Mouse (Mus musculus) spleen, adult 2 months (tissue): ENCODE measurements at regions not wholly inside any gene's neighbourhood (a gene's known extent, or its start where the extent isn't known, plus 50 kb on each side); places are given as distances from the start of the nearest gene placed in this dataset.

Experiments used
- DNase-seq, 2 experiments: peaks; one replicate each; pipeline versions ENCODE4 v3.0.0 to v3.0.0-alpha.2; 2012 to 2021; ENCODE audit warnings: low spot score in 2 of 2, low read depth in 1 of 2
- H3K27ac ChIP-seq: fragments of 200-500 bp; 2 replicates; pipeline ENCODE4 v1.5.1; 2012; ENCODE audit warnings: low read length, inconsistent platforms; ENCODE audit not compliant: insufficient read depth
- H3K27me3 ChIP-seq: fragments of 200-500 bp; 2 replicates; pipeline ENCODE4 v1.6.1; 2012; ENCODE audit warnings: mild to moderate bottlenecking, moderate library complexity, low read length, inconsistent platforms; ENCODE audit not compliant: control insufficient read depth, insufficient read depth
- H3K36me3 ChIP-seq: fragments of 200-500 bp; 2 replicates; pipeline ENCODE4 v1.6.1; 2012; ENCODE audit warnings: mild to moderate bottlenecking, low read length, inconsistent platforms; ENCODE audit not compliant: control insufficient read depth, insufficient read depth
- H3K4me1 ChIP-seq: fragments of 200-500 bp; 2 replicates; pipeline ENCODE4 v1.6.1; 2011; ENCODE audit warnings: inconsistent platforms; ENCODE audit not compliant: control insufficient read depth, insufficient read depth, insufficient read length
- H3K4me3 ChIP-seq: fragments of 200-500 bp; 2 replicates; pipeline ENCODE4 v1.5.1; 2011; ENCODE audit warnings: mild to moderate bottlenecking, inconsistent platforms; ENCODE audit not compliant: insufficient read depth, insufficient read length; ENCODE audit errors: extremely low read depth
- CTCF ChIP-seq: fragments of 200-500 bp; IDR thresholded peaks from 2 replicates; pipeline ENCODE4 v1.5.1; 2011; ENCODE audit warnings: mild to moderate bottlenecking, inconsistent platforms; ENCODE audit not compliant: insufficient read depth, insufficient read length, insufficient replicate concordance; ENCODE audit errors: extremely low read depth
- POLR2A ChIP-seq: fragments of 200-500 bp; IDR thresholded peaks from 2 replicates; pipeline ENCODE4 v1.6.1; 2011; ENCODE audit warnings: low read depth, low read length, inconsistent platforms
- WGBS: fragments of 180-500 bp; shearing (Covaris S2); methylation state at CpG from one replicate; pipeline ENCODE4 v1.1.7; 2018; 5-methylcytosine and 5-hydroxymethylcytosine counted together

GRCm38 (mm10) chr13:107743464-107744218 is 300.6 kb upstream of the Smim15 start:
- DNase-seq, result no peak
- Histone ChIP-seq H3K4me3 (no peak overlapping the region), H3K4me1 (no peaks in the 10 kb centered on the region), H3K27me3 (no peaks in the 10 kb centered on the region), H3K36me3 (peaks cover 26% of the 10 kb centered on the region), H3K27ac (no peak overlapping the region)
- TF ChIP-seq CTCF (no peak), POLR2A (no peak)
- WGBS, result 94% methylated on average over 21 of the region's 21 CpGs

- Histone ChIP-seq H3K27ac (no peak overlapping the region), H3K36me3 (peaks cover 14% of the 10 kb centered on the region), H3K27me3 (no peaks in the 10 kb centered on the region), H3K4me3 (no peak overlapping the region), H3K4me1 (no peaks in the 10 kb centered on the region)
- 89% methylated on average over 8 of the region's 8 CpGs for whole genome bisulfite sequencing
- TF ChIP-seq POLR2A (no peak), CTCF (no peak)
- no peak for DNase-seq
Measured at GRCm38 (mm10) chr13:107736581-107736980, 307.7 kb upstream of the Smim15 start.

GRCm38 (mm10) chr13:107734161-107734905 is 309.9 kb upstream of the Smim15 start:
- no peak for DNase-seq
- TF ChIP-seq POLR2A (no peak), CTCF (no peak)
- no peaks in the 10 kb centered on the region for H3K27me3 ChIP-seq
- H3K4me3 ChIP-seq, result no peak overlapping the region
- no peak overlapping the region for H3K27ac ChIP-seq
- peaks cover 22% of the 10 kb centered on the region for H3K36me3 ChIP-seq
- no peaks in the 10 kb centered on the region for H3K4me1 ChIP-seq
- WGBS, result 58% methylated on average over 12 of the region's 12 CpGs

DNA sequence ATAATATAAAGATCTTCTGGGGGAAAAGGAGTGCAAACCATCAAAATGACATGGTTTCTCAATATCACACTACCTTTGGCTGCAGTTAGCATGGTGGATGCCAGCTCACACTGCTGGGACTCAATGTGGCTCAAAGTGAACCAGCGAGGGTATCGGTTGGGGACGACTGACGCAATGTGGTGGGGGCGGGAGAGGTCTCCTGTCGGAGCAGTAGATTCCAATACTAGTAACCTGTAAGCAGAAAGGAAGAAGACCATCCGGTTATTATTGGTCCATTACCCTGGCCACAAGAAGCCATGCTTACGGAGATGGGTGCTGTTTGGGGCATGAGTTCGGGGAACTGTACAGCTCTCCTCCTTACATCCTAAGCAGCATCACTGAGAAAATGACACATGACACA is 313.3 kb upstream of the Smim15 start:
- DNase-seq, result no peak
- Histone ChIP-seq H3K4me1 (no peaks in the 10 kb centered on the region), H3K4me3 (no peak overlapping the region), H3K27me3 (no peaks in the 10 kb centered on the region), H3K36me3 (peaks cover 36% of the 10 kb centered on the region), H3K27ac (no peak overlapping the region)
- TF ChIP-seq CTCF, result no peak
- no peak for TF ChIP-seq POLR2A
- 97% methylated on average over 9 of the region's 9 CpGs for WGBS

DNA sequence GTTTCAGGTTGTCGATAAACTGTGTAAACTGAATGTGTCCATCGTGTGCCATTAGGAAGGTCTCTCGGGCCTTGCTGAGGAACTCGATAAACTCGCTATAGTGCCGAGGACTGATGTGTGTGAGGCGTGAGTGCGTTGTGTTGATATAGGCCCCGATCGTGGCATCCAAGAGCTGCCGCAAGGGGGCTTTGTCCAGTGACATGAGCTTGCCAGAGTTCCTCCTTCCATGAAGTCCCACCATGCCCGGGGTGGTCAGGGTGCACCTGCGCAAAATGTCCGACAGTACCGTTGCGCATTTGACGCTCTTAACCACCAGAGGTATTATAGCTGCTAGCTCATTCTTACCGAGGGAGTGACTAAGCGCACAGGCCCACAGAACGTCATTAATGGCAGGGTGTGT is 317.8 kb upstream of the Smim15 start:
- H3K4me3 ChIP-seq, result no peak overlapping the region
- H3K27ac ChIP-seq, result no peak overlapping the region
- H3K4me1 ChIP-seq, result no peaks in the 10 kb centered on the region
- H3K27me3 ChIP-seq, result no peaks in the 10 kb centered on the region
- TF ChIP-seq POLR2A (no peak), CTCF (no peak)
- DNase-seq, result no peak
- H3K36me3 ChIP-seq, result peaks cover 39% of the 10 kb centered on the region
- WGBS, result 96% methylated on average over 20 of the region's 20 CpGs

- TF ChIP-seq CTCF (no peak), POLR2A (no peak)
- H3K4me1 ChIP-seq, result no peaks in the 10 kb centered on the region
- DNase-seq, result no peak
- no peaks in the 10 kb centered on the region for H3K27me3 ChIP-seq
- no peak overlapping the region for H3K27ac ChIP-seq
- H3K4me3 ChIP-seq, result no peak overlapping the region
- WGBS, result 91% methylated on average over 11 of the region's 11 CpGs
- H3K36me3 ChIP-seq, result peaks cover 10% of the 10 kb centered on the region
Measured at GRCm38 (mm10) chr13:107721901-107722300, 322.3 kb upstream of the Smim15 start.

DNA sequence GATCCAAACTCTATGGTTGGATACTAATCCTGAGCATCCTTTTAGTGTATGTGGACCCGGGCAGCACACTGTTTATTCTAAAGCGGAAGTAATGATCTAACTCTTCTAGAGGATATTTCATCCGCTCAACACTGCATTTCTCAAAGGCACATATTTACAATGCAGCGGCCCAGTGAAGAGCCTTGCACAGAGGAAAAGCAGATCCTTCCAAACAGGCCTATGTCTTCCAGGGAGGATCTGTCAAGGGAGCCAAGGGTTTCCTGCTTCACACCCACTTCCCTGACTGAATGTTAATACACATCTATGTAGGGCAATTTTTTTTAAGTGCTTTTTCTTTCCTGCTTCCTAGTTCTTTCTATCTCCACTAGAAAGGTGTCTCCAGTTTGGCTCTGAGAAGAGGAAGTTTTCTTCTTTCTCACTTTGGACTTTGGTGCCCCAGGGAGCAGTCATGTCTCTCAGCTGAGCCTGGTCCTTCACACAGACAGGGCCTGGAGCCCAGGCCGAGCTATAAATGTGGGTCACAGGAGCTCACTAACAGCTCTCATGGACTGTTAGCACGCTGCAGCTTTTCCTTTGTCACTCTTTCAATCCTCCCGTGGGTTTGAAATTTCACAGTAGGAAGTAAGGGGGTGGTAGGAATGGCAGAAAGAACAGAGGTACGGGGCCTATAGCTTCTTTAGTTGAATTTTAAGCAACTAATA is 323.2 kb upstream of the Smim15 start:
- DNase-seq, result no peak

More for the DNA sequence above, 323.2 kb upstream of the Smim15 start:
- no peaks in the 10 kb centered on the region for H3K4me1 ChIP-seq
- no peaks in the 10 kb centered on the region for H3K27me3 ChIP-seq
- no peak overlapping the region for H3K27ac ChIP-seq
- TF ChIP-seq CTCF (no peak), POLR2A (no peak)
- H3K36me3 ChIP-seq, result 0 out of 2 replicates have a peak, but pooled peaks cover 4% of the 10 kb centered on the region
- no peak overlapping the region for H3K4me3 ChIP-seq
- 83% methylated on average over 8 of the region's 8 CpGs for WGBS
